Mouse (Mus musculus) hindbrain, embryonic 11.5 days (tissue): ENCODE measurements around the gene Med21. TPM values are rescaled to one million over a fixed set of nuclear protein-coding genes. Genes with fewer than 3 reads are reported as not detected.

Experiments used
- ATAC-seq: fragments of 200-750 bp; cut with Nextera tagmentation; 2 replicates; pipeline ENCODE4 v1.8.0; 2017; ENCODE audit warnings: mild to moderate bottlenecking, moderate TSS enrichment, moderate library complexity; ENCODE audit not compliant: low FRiP score
- DNase-seq: peaks from one replicate; pipeline ENCODE4 v3.0.0-alpha.2; 2015; ENCODE audit warnings: low spot score
- H3K27ac ChIP-seq: fragments of 300-500 bp; sonication (generic); 2 replicates; pipeline ENCODE4 v1.5.1; 2014; ENCODE audit warnings: mild to moderate bottlenecking, low read depth, low read length
- H3K27me3 ChIP-seq: fragments of 300-500 bp; sonication (generic); 2 replicates; pipeline ENCODE4 v1.6.1; 2014; ENCODE audit warnings: mild to moderate bottlenecking, low read length, moderate library complexity, mixed read lengths; ENCODE audit not compliant: control insufficient read depth, insufficient read depth
- H3K36me3 ChIP-seq: fragments of 300-500 bp; sonication (generic); 2 replicates; pipeline ENCODE4 v1.6.1; 2014; ENCODE audit warnings: mild to moderate bottlenecking, low read length, moderate library complexity, mixed read lengths; ENCODE audit not compliant: control insufficient read depth, insufficient read depth
- H3K4me1 ChIP-seq: fragments of 300-500 bp; sonication (generic); replicated peaks from 2 replicates; pipeline ENCODE4 v1.6.1; 2014; ENCODE audit warnings: low read length, mixed read lengths; ENCODE audit not compliant: control insufficient read depth, insufficient read depth
- H3K4me2 ChIP-seq: fragments of 300-500 bp; sonication (generic); replicated peaks from 2 replicates; pipeline ENCODE4 v1.6.1; 2014; ENCODE audit warnings: mild to moderate bottlenecking, low read depth, low read length
- H3K4me3 ChIP-seq: fragments of 300-500 bp; sonication (generic); 2 replicates; pipeline ENCODE4 v1.5.1; 2014; ENCODE audit warnings: low read depth, low read length
- H3K9ac ChIP-seq: fragments of 300-500 bp; sonication (generic); 2 replicates; pipeline ENCODE4 v1.6.1; 2014; ENCODE audit warnings: low read depth, low read length
- H3K9me3 ChIP-seq: fragments of 300-500 bp; sonication (generic); 2 replicates; pipeline ENCODE4 v1.6.1; 2016; ENCODE audit warnings: low read length; ENCODE audit not compliant: control insufficient read depth
- WGBS: fragments of 180-500 bp; shearing (Covaris S2); extraction: QIAGEN DNeasy Blood & Tissue Kit; methylation state at CpG from one replicate; pipeline ENCODE4 v1.1.7; 2014; 5-methylcytosine and 5-hydroxymethylcytosine counted together
- polyA plus RNA-seq: library from polyadenylated mRNA; unstranded; fragments of >200 nt; fragmentation: Nextera tagmentation; extraction: Ambion mirVana; gene quantifications from 2 replicates; pipeline ENCODE4 v1.2.1, GENCODE M21; 2014

The Med21 gene
- 125 and 132 TPM in 2 replicates for polyA plus RNA-seq

DNA sequence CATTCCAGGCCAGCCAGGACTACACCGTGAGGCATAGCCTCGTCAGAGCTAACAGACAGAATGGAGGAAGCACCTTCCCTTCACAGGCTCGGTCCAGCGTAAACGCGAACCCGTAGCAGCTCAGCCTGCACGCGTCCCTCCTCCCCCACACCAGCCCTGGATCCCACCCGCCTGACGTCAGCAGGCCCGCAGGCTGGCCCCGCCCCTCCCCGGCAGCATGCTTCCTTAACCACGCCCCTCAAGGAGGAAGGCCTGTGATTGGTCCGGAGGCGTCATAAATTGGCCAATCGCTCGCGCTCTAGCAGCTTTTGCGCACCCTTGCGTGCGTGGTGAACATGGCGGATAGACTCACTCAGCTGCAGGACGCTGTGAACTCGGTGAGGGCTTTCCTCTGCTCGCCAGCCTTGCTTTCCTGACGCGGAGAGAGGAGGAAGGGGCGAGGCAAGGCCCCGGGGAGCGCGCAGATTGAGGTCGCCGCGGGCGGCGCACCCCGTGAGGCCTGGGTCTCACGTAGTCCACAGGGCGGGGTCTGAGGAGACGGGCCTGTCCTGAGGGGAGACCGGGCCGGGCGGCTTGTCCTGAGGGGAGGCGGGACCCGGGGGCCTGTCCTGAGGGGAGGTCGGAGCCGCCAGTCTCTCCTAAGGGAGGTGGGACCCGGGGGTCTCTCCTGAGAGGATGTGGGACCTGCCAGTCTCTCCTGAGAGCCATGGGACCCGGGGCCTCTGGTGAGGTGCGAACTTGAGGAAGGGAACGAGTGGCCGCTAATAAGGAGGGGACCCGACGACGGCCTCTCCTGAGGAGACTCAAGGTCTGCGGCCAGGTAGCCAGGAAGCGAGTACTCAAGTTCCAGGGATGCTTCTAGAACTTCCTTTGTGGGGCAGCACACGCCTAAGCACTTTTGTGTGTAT lies at the start of gene Med21, which contains the start of gene Tm7sf3:
TSS of gene Med21 (plus strand) at position 272 of the 908 bp plus-strand sequence.
TSS of gene Tm7sf3 (minus strand) at position 549 of the 908 bp plus-strand sequence.
- Histone ChIP-seq H3K27me3 (no peaks in the 10 kb centered on the region), H3K4me3 (peak within 1 kb of the TSS; percentile 76), H3K36me3 (no peaks in the 10 kb centered on the region), H3K27ac (peak within 1 kb of the TSS; percentile 61), H3K4me2 (peak within 1 kb of the TSS; percentile 72), H3K9ac (peak within 1 kb of the TSS; percentile 82), H3K9me3 (no peaks in the 10 kb centered on the region), H3K4me1 (peaks cover 4% of the 10 kb centered on the region; the same call in 1 of the 2 replicates)
- DNase-seq (peak; percentile 98), ATAC-seq (peak; percentile 98)
- WGBS = 1% methylated on average over 59 of the region's 60 CpGs

DNA sequence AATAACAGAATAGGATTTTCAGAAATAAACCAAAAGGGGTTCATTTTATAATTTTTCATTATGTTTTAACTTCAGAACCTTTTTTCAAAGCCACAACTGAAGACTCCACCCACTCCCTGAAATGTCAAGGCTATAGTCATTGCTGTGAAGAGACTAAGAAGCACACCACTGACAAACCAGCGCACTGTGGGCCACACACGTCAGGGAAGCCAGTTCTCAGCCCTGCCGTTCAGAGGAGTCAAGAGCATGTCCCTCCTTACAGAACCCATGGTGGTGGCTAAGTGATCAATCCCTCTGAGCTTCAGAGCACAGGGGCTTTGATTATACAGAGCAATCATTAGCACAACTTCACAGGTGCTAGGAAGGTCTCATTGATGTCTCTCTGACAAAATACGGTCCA lies 39.7 kb upstream of the Med21 start:
- 93% methylated on average over 4 of the region's 4 CpGs for WGBS
- ATAC-seq = no peak
- Histone ChIP-seq H3K4me3 (no peak overlapping the region), H3K4me2 (no peak overlapping the region), H3K9ac (no peak overlapping the region), H3K27me3 (no peaks in the 10 kb centered on the region), H3K27ac (no peak overlapping the region), H3K4me1 (no peaks in the 10 kb centered on the region), H3K9me3 (no peaks in the 10 kb centered on the region), H3K36me3 (peaks cover 8% of the 10 kb centered on the region)
- DNase-seq = no peak

GRCm38 (mm10) chr6:146603651-146604050 lies 38.7 kb upstream of the Med21 start:
- Histone ChIP-seq H3K27me3 (no peaks in the 10 kb centered on the region), H3K36me3 (peaks cover 8% of the 10 kb centered on the region), H3K27ac (no peak overlapping the region), H3K9me3 (no peaks in the 10 kb centered on the region), H3K9ac (no peak overlapping the region), H3K4me3 (no peak overlapping the region), H3K4me2 (no peak overlapping the region), H3K4me1 (no peaks in the 10 kb centered on the region)
- DNase-seq = no peak
- 89% methylated on average over 10 of the region's 10 CpGs for WGBS
- ATAC-seq = no peak

GRCm38 (mm10) chr6:146611385-146611784 lies 31.0 kb upstream of the Med21 start:
- Histone ChIP-seq H3K4me2 (no peak overlapping the region), H3K36me3 (no peaks in the 10 kb centered on the region), H3K9ac (no peak overlapping the region), H3K4me3 (no peak overlapping the region), H3K27ac (no peak overlapping the region), H3K9me3 (no peaks in the 10 kb centered on the region), H3K4me1 (no peaks in the 10 kb centered on the region), H3K27me3 (no peaks in the 10 kb centered on the region)
- DNase-seq (no peak), ATAC-seq (no peak)
- WGBS = 90% methylated on average over 6 of the region's 6 CpGs

DNA sequence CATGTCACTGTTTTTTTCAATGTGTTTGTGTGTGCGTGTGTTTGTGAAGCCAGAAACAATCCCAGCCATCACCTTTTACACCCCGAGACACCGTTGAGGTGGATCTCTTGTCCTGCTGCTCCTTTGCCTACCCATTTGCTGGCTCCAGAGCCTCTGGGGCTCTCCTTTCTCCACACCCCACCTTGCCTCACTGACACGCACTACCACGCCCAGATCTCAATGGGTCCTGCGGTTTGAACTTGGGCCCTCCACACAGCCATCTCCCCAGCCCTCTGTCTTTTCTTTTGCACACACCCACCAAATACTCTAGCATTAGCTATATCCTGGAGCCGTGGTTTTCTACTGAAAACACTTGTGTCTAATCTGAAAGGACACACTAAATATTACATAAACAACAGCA lies 30.4 kb upstream of the Med21 start:
- no peak overlapping the region for H3K4me2 ChIP-seq

DNA sequence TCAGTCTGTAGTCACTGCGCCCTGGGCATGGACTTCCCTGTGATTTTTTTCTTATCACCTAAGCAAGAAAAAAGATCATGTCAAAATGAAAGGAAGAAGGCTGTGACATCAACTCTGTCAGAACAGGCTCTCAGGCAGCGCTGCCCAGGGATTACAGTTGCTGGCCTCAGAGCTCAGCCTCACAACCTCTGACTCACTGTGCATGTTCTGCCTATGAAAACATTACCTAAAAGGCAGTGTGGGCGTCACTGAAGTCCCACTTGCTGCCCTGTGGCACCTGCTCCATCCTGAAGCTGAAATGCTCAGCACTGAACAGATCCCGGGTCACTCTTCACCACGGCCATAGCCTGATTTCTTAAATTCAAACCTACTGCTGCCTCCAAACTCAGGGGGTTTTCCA lies 29.6 kb upstream of the Med21 start:
- H3K36me3 ChIP-seq = no peaks in the 10 kb centered on the region
- no peak overlapping the region for H3K27ac ChIP-seq
- no peaks in the 10 kb centered on the region for H3K27me3 ChIP-seq
- DNase-seq = no peak
- no peak for ATAC-seq
- H3K4me1 ChIP-seq = no peaks in the 10 kb centered on the region
- no peak overlapping the region for H3K4me2 ChIP-seq
- no peaks in the 10 kb centered on the region for H3K9me3 ChIP-seq
- WGBS = 90% methylated on average over 5 of the region's 5 CpGs
- no peak overlapping the region for H3K4me3 ChIP-seq
- H3K9ac ChIP-seq = no peak overlapping the region

More for the DNA sequence above, 30.4 kb upstream of the Med21 start:
- ATAC-seq (no peak), DNase-seq (no peak)
- H3K27ac ChIP-seq = no peak overlapping the region
- WGBS = 93% methylated on average over 7 of the region's 7 CpGs
- no peak overlapping the region for H3K9ac ChIP-seq
- no peaks in the 10 kb centered on the region for H3K9me3 ChIP-seq
- H3K4me1 ChIP-seq = no peaks in the 10 kb centered on the region
- H3K36me3 ChIP-seq = no peaks in the 10 kb centered on the region
- no peak overlapping the region for H3K4me3 ChIP-seq
- no peaks in the 10 kb centered on the region for H3K27me3 ChIP-seq

- H3K4me3 ChIP-seq = no peak overlapping the region
- ATAC-seq (no peak), DNase-seq (no peak)
- H3K27me3 ChIP-seq = no peaks in the 10 kb centered on the region
- H3K4me1 ChIP-seq = no peaks in the 10 kb centered on the region
- no peaks in the 10 kb centered on the region for H3K9me3 ChIP-seq
- WGBS = 90% methylated on average over 5 of the region's 5 CpGs
- no peak overlapping the region for H3K27ac ChIP-seq
- H3K4me2 ChIP-seq = no peak overlapping the region
- H3K36me3 ChIP-seq = no peaks in the 10 kb centered on the region
- no peak overlapping the region for H3K9ac ChIP-seq
These were observed 28.4 kb upstream of the Med21 start for GRCm38 (mm10) chr6:146613907-146614306.

DNA sequence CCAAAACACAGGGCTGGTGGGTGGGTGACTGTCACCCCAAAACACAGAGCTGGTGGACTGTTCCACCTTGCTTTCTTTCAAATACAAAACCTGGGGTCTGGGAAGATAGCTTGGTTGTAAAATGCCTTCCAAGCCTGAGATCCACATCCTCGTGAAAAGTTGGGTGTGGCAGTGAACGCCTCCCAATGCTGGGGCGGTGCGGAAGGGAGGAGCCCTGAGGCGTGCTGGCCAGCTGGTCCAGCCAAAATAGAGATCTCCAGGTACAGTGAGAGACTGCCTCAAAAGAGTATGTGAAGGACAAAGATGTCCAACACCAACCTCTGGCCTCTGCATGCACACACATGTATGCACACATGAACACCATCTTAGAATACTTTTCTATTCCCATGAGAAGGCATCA lies 27.8 kb upstream of the Med21 start:
- no peak overlapping the region for H3K4me3 ChIP-seq
- H3K36me3 ChIP-seq = no peaks in the 10 kb centered on the region
- no peak overlapping the region for H3K4me2 ChIP-seq
- no peak overlapping the region for H3K9ac ChIP-seq
- no peak for ATAC-seq
- no peak for DNase-seq
- WGBS = 95% methylated on average over 5 of the region's 5 CpGs
- no peaks in the 10 kb centered on the region for H3K4me1 ChIP-seq
- H3K27ac ChIP-seq = no peak overlapping the region
- no peaks in the 10 kb centered on the region for H3K27me3 ChIP-seq
- no peaks in the 10 kb centered on the region for H3K9me3 ChIP-seq

DNA sequence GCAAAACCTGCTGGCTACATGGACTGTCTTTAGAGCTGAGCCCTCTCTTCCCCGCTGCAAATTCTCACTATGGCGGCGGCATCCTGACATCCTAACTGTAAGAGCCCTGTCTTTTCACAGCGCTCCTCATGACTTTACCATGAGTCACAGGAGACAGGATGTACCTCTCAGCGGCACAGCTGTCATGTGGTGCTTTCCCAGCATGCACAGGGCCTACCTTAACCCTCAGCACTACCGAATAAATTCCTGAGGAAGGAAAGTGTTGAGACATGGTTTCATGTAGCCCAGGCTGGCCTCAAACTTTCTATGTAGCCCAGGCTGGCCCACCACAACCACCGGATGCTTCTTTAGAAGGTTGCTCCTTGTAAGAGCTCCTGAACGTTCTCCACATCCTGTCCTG lies 26.5 kb upstream of the Med21 start:
- Histone ChIP-seq H3K9ac (no peak overlapping the region), H3K4me2 (no peak overlapping the region), H3K36me3 (no peaks in the 10 kb centered on the region), H3K4me1 (no peaks in the 10 kb centered on the region), H3K4me3 (no peak overlapping the region), H3K27ac (no peak overlapping the region), H3K9me3 (no peaks in the 10 kb centered on the region), H3K27me3 (no peaks in the 10 kb centered on the region)
- DNase-seq (no peak), ATAC-seq (no peak)
- WGBS = 93% methylated on average over 8 of the region's 8 CpGs
